Mouse (Mus musculus) liver, embryonic 14.5 days (tissue): Measurements from ENCODE around the gene Cdc42ep4. TPM values are rescaled to one million over a fixed set of nuclear protein-coding genes. Genes with fewer than 3 reads are reported as not detected.

Experiments used
- ATAC-seq: fragments of 200-750 bp; cut with Nextera tagmentation; 2 replicates; pipeline ENCODE4 v1.8.0; 2017; ENCODE audit warnings: moderate number of reproducible peaks, mild to moderate bottlenecking, moderate library complexity; ENCODE audit not compliant: insufficient read depth
- DNase-seq, 3 experiments: peaks; one replicate each; pipeline ENCODE4 v3.0.0-alpha.2; 2012 to 2013; ENCODE audit warnings: low read depth in 3 of 3, low spot score in 3 of 3
- H3K27ac ChIP-seq: fragments of 300-500 bp; sonication (generic); 2 replicates; pipeline ENCODE4 v1.5.1; 2014; ENCODE audit warnings: moderate library complexity, mild to moderate bottlenecking, control low read depth, inconsistent platforms
- H3K27me3 ChIP-seq: fragments of 300-500 bp; sonication (generic); 2 replicates; pipeline ENCODE4 v1.6.1; 2014; ENCODE audit warnings: mild to moderate bottlenecking, low read length, moderate library complexity; ENCODE audit not compliant: control insufficient read depth, insufficient read depth
- H3K36me3 ChIP-seq: fragments of 300-500 bp; sonication (generic); replicated peaks from 2 replicates; pipeline ENCODE4 v1.6.1; 2014; ENCODE audit warnings: low read depth; ENCODE audit not compliant: control insufficient read depth, insufficient read depth
- H3K4me1 ChIP-seq, 2 experiments: fragments of 200-500 bp in 1 of 2; fragments of 300-500 bp in 1 of 2; sonication (generic) in 1 of 2; replicated peaks; 2 replicates each; pipeline ENCODE4 v1.6.1; 2012 to 2014; ENCODE audit warnings: antibody characterized with exemption in 1 of 2, inconsistent platforms in 1 of 2, low read length in 1 of 2; ENCODE audit not compliant: control insufficient read depth in 2 of 2, insufficient read depth in 2 of 2
- H3K4me2 ChIP-seq: fragments of 300-500 bp; sonication (generic); 2 replicates; pipeline ENCODE4 v1.6.1; 2014; ENCODE audit warnings: low read depth, mild to moderate bottlenecking, control low read depth, moderate library complexity
- H3K4me3 ChIP-seq, 2 experiments: fragments of 200-500 bp in 1 of 2; fragments of 300-500 bp in 1 of 2; sonication (generic) in 1 of 2; 2 replicates each; pipeline ENCODE4 v1.5.1; 2012 to 2014; ENCODE audit warnings: low read depth in 2 of 2, low read length in 2 of 2, mild to moderate bottlenecking in 2 of 2, control low read depth in 1 of 2, inconsistent platforms in 1 of 2, moderate library complexity in 1 of 2; ENCODE audit not compliant: insufficient read depth in 1 of 2
- H3K9ac ChIP-seq: fragments of 300-500 bp; sonication (generic); replicated peaks from 2 replicates; pipeline ENCODE4 v1.6.1; 2014; ENCODE audit warnings: mild to moderate bottlenecking, control low read depth, moderate library complexity
- H3K9me3 ChIP-seq: fragments of 300-500 bp; sonication (generic); 2 replicates; pipeline ENCODE4 v1.6.1; 2016; ENCODE audit warnings: low read length, mixed read lengths; ENCODE audit not compliant: control insufficient read depth
- CTCF ChIP-seq: IDR thresholded peaks from 2 replicates; pipeline ENCODE4 v1.5.1; 2016; ENCODE audit warnings: antibody characterized with exemption, low read depth, control low read depth
- EP300 ChIP-seq: IDR thresholded peaks from 2 replicates; pipeline ENCODE4 v1.6.1; 2016; ENCODE audit warnings: antibody characterized with exemption, low read depth
- WGBS: fragments of 180-500 bp; shearing (Covaris S2); extraction: QIAGEN DNeasy Blood & Tissue Kit; methylation state at CpG from one replicate; pipeline ENCODE4 v1.1.7; 2014; ENCODE audit not compliant: insufficient replicate concordance; 5-methylcytosine and 5-hydroxymethylcytosine counted together
- polyA plus RNA-seq, 2 experiments: library from polyadenylated mRNA; depleted of rRNA in 1 of 2; stranded (reverse) in 1 of 2; unstranded in 1 of 2; fragments of >200 nt; fragmentation: Nextera tagmentation in 1 of 2; extraction: Ambion mirVana in 1 of 2; gene quantifications; 2 replicates each; pipeline versions ENCODE4 v1.2.1 to v1.2.3; 2012 to 2014

The Cdc42ep4 gene
- polyA plus RNA-seq, 2 experiments = 9.0 to 10.0 TPM

DNA sequence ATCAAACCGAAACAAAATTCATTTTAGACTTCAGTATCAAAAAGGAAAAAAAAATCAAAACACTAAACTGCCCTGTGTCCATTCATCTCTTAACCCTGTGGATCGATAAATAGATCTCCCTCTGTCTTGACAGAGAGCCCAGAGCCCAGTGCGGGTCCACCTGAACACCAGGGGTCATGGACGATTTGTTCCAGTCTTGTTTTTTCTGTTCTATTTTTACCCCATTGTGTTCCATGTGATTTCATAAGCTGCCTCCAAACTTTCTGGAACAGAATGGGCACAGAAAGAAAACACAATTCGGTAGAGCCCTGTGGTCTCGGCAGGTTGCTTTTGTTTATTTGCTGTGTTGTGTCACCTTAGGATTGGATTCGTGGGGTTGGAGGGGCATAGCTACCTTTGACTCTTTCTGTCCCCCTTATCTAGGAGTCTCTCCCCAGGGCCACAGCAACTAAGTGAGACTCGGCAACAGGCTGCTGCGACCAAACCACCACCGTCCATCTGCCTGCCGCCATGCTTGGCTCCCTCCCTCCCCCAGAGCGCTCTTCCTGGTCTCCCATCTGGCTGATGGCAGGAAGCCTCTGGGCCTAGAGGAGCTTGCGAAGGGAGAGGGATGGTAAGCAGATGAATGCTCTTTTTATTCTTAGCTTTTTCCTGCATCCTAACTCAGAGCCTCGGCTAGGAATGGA, 29.1 kb downstream of the Cdc42ep4 start:
- 53% methylated on average over 14 of the region's 14 CpGs for WGBS
- peaks cover 11% of the 10 kb centered on the region for H3K36me3 ChIP-seq
- no peak overlapping the region for H3K27ac ChIP-seq
- no peak overlapping the region for H3K9ac ChIP-seq
- ATAC-seq = no peak
- no peaks in the 10 kb centered on the region for H3K9me3 ChIP-seq
- H3K4me2 ChIP-seq = no peak overlapping the region
- no peaks in the 10 kb centered on the region for H3K27me3 ChIP-seq
- H3K4me3 ChIP-seq = no peak overlapping the region
- TF ChIP-seq CTCF (no peak), EP300 (no peak)
- H3K4me1 ChIP-seq = no peaks in the 10 kb centered on the region
- no peak for DNase-seq

DNA sequence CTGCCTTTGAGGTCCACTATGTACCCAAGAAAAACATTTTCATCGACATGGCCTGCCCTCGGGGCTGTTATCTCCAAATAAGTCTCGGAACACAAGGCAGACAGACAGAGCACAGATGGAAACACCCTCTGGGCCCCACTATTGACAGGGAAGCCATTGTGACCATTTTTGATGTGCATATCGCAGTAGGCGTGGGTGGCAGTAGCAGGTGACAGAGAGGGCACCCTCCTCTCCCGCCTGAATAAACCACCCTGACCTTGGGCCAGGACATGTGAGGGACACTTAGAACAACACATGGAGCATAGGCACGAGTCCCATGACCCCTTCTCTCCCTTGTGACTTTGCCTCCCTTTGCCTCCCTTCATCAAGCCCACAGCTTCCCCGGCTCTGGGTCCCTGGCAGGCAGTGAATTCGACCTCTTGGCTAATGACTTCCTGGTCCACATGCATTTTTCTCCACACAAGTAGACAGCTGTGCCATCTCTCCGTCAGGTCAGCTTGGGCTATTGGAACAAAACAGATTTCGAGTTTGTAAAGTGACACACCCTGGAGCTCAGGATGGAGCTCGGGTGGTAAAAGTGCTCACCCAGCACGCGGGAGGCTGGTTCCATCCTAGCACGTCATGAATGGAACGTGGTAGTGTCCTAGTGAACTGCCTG, 33.8 kb downstream of the Cdc42ep4 start:
- TF ChIP-seq EP300 (no peak), CTCF (no peak)
- WGBS = 51% methylated on average over 16 of the region's 16 CpGs
- H3K36me3 ChIP-seq = no peaks in the 10 kb centered on the region
- H3K4me1 ChIP-seq = no peaks in the 10 kb centered on the region
- no peak overlapping the region for H3K4me2 ChIP-seq
- H3K27ac ChIP-seq = no peak overlapping the region
- DNase-seq = no peak
- H3K4me3 ChIP-seq = no peak overlapping the region
- H3K9ac ChIP-seq = no peak overlapping the region
- ATAC-seq = no peak
- no peaks in the 10 kb centered on the region for H3K9me3 ChIP-seq
- no peaks in the 10 kb centered on the region for H3K27me3 ChIP-seq

DNA sequence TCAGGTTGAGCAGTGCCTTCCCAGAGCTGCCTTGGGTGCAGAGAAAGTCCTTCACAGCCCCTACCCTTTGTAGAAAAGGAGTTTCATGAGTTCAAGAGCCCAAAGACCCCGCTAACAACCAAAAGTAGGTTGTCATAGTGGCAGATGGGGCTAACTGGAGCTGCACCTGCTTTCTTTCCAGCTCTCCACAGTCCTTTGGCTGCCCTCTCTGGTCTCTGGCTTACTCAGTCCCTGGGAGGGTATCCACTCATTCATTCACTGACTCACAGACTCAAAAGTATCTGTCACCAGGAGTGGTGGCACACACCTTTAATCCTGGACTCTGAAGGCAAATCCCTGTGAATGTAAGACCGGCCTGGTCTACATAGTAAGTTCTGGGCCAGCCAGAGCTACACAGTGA, 35.5 kb downstream of the Cdc42ep4 start:
- H3K9me3 ChIP-seq = no peaks in the 10 kb centered on the region
- H3K27ac ChIP-seq = no peak overlapping the region
- no peaks in the 10 kb centered on the region for H3K4me1 ChIP-seq
- ATAC-seq (no peak), DNase-seq (no peak)
- H3K27me3 ChIP-seq = no peaks in the 10 kb centered on the region
- TF ChIP-seq CTCF (no peak), EP300 (no peak)
- H3K4me2 ChIP-seq = no peak overlapping the region
- no peaks in the 10 kb centered on the region for H3K36me3 ChIP-seq
- WGBS = 66% methylated on average over 2 of the region's 2 CpGs
- H3K9ac ChIP-seq = no peak overlapping the region
- no peak overlapping the region for H3K4me3 ChIP-seq

DNA sequence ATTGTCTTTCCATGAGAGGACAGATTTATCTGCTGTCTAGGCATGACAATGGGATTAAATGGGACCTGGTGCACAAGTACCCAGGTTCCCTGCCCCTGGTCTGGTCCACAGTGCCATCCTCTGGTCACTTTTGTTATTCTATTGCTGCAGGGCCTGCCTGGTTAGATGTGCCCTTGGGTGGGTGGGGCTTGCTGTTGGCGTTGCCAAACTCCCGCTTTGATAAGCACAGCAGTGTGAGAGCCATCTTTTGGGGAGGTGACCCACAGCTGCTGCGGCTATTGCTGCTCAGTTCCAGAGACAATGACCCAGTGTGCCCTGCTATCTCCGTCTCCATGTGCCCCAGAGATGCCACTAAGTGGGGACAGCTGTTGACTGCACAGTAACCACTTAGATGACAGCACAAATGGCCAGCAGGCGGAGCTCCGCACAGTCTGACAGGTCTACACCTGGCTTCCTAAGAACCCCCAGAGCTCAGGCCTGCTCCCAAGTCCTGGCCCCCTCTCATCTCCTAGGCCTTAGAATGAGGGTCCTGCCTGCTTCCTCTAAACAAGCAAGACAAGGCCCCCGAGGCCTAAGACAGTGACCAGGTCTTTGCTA, 36.5 kb downstream of the Cdc42ep4 start:
- WGBS = 55% methylated on average over 7 of the region's 7 CpGs
- Histone ChIP-seq H3K9ac (no peak overlapping the region), H3K4me1 (no peaks in the 10 kb centered on the region), H3K9me3 (no peaks in the 10 kb centered on the region), H3K36me3 (no peaks in the 10 kb centered on the region), H3K27ac (no peak overlapping the region), H3K4me3 (no peak overlapping the region), H3K4me2 (no peak overlapping the region), H3K27me3 (peaks cover 2% of the 10 kb centered on the region)
- DNase-seq (no peak), ATAC-seq (peak; percentile 31; the same call in 1 of the 2 replicates)
- TF ChIP-seq CTCF (peak; percentile 41), EP300 (no peak)

DNA sequence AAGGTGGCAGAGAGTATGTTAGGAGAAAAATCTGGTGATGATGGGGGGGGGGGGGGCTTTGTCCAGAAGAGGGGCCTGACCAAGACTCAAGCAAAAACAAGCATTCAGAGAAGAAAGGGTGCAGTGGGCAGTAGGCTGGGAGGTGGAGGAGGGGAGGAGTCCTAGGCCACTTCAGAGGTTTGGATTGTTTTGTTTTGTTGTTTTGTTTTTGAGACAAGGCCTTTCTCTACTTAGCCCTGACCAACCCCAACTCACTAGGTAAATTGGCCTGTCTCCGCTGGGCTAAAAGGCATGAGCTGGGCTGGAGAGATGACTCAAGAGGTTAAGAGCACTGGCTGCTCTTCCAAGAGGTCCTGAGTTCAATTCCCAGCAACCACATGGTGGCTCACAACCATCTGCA, 40.6 kb downstream of the Cdc42ep4 start:
- Histone ChIP-seq H3K27ac (no peak overlapping the region), H3K4me2 (no peak overlapping the region), H3K27me3 (peaks cover 8% of the 10 kb centered on the region), H3K4me1 (no peaks in the 10 kb centered on the region), H3K9ac (no peak overlapping the region), H3K4me3 (no peak overlapping the region), H3K9me3 (no peaks in the 10 kb centered on the region), H3K36me3 (no peaks in the 10 kb centered on the region)
- DNase-seq = no peak
- no peak for TF ChIP-seq EP300
- TF ChIP-seq CTCF = no peak
- no peak for ATAC-seq
- WGBS = 75% methylated on average over 1 of the region's 1 CpGs
